Mouse (Mus musculus) cerebellum, adult 11 months (tissue): ENCODE results near the gene Adgrf4.

ENCODE experiments used
- DNase-seq: peaks from one replicate; pipeline ENCODE4 v3.0.0; 2022

Gene Adgrf4

GRCm38 (mm10) chr17:42692136-42692535 lies at the start of gene Adgrf4:
Gene Adgrf4 (minus strand): TSS chr17:42692284.
- DNase-seq, result no peak

GRCm38 (mm10) chr17:42741801-42742217 lies 49.7 kb upstream of the Adgrf4 start, which contains the start of gene Adgrf2:
Gene Adgrf2 (minus strand): TSS chr17:42742179.
- no peak for DNase-seq

- DNase-seq, result no peak
Measured at GRCm38 (mm10) chr17:42738794-42739193, 46.7 kb upstream of the Adgrf4 start.

GRCm38 (mm10) chr17:42717161-42717560 lies 25.1 kb upstream of the Adgrf4 start:
- no peak for DNase-seq

- DNase-seq, result no peak
Measured at GRCm38 (mm10) chr17:42714991-42715390, 22.9 kb upstream of the Adgrf4 start.

- DNase-seq, result no peak
Measured at GRCm38 (mm10) chr17:42710717-42711116, 18.6 kb upstream of the Adgrf4 start.

- DNase-seq, result no peak
Measured at GRCm38 (mm10) chr17:42705611-42706010, 13.5 kb upstream of the Adgrf4 start.

DNA sequence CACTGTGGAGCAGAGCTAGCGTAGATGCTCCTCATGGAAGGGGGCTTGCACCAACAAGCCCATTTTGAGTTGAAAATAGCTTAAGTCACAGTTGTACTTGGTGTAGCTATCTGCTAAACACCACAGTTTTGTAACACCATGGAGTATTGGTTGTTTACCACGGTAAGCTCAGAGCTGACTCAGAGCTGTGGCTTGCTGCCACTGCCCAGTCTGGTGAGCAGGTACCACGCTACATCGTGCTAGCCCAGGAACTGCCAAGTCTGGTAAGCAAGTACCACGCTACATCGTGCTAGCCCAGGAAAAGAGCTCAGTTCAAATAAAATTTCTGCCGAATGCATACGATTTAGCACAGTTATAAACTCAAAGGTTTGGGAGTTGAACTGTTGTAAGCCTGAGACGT lies 10.1 kb upstream of the Adgrf4 start:
- no peak for DNase-seq

- DNase-seq, result no peak
Measured at GRCm38 (mm10) chr17:42694730-42695129, 2.6 kb upstream of the Adgrf4 start.

DNA sequence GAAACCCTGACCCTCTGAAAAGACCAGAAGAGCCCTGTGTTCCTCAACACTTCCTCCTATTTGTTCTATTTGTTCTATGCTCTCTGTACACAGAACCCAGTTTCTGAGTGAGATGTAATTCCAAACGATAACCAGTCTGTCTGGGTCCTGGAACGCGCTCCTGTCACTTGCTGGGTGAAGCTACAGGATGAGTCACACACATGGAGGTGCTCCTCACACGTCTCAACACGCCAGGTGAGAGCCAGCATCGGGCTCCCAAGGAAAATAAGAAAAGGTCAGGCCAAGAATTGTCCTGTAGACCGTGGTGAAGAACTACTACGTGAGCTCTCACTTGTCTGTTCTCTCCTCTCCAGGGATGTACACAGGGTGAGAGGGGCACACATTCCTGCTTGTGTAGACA lies 1.6 kb downstream of the Adgrf4 start:
- no peak for DNase-seq

GRCm38 (mm10) chr17:42658634-42659422 lies 33.3 kb downstream of the Adgrf4 start:
- peak; percentile 8 for DNase-seq

GRCm38 (mm10) chr17:42643416-42643815 lies 48.7 kb downstream of the Adgrf4 start:
- DNase-seq, result no peak

GRCm38 (mm10) chr17:42630206-42630605 lies 61.9 kb downstream of the Adgrf4 start:
- DNase-seq, result no peak

DNA sequence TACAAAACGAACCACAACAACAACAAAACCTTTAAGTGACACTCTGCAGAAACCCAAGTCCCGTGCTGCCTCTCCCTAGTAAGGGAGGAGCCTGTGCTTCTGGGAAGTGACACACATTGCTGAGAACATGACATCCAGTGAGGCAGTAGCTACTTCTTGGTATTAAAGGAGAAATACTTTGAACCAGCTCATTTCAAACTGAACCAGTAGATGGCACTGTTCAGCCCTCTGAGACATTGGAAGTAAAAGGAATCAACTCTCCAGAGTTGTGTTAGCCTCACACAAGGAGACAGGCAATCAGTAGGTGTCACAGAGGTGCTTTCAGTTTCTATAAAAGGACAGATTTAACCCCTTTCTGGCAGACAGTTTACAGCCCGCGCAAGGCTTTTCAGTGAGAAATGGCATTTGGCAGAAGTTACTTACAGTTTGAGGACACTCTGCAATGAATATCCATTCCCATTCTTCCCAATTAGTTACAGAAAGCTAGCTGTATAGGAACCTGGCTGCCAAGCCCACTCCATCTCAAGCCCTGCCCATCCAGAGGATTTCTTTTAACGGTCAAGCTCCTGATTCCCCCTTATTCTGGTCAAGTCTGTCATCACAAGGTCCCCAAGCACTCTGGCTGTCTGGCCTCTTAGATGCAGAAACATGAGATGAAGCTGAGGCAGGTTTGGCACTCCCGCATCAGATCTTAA lies 78.9 kb downstream of the Adgrf4 start:
- peak; percentile 15 for DNase-seq

DNA sequence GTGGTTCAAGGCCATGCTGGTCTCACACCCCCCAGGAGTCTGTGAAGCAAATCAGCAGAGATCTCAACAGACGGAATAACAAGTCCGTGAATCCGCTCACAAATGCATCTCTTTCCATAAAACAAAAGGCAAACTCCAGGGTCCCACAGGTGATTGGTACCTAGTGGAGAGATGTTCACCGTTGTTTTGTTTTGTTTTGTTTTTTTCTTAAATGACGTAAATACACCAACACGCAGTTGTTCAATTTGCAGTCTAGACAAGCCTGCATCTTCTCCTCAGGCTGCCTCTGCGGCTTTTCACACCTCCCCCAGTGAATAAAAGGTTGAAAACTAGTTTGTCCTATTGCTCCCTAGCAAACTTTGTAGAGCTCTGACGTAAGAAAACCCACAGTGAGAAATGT lies 80.8 kb downstream of the Adgrf4 start, which contains the start of gene Opn5:
Gene Opn5 (minus strand): TSS at position 101 of the 400 bp plus-strand sequence.
- DNase-seq, result no peak

DNA sequence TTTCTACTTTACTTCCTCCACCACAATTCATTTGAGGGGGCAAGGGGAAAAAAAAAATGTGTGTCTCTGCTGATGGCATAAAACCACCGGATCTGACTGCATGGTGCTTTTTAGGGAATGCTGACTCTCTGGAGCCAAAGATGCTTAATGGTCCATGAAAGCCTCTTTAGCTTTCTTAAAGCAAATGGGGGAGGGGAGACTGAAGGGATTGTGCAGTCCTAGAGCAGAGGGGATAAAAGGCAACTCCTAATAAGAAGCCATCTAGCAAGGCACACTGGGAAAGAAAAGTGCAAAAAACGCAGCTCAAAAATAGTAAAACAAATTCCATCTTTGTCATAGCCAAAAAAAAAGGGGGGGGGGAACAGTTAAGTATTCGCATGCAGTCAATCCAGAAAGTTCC lies 83.8 kb downstream of the Adgrf4 start:
- DNase-seq, result no peak
